Mouse (Mus musculus): Measurements from ENCODE around the gene Otos. TPM values are rescaled to one million over a fixed set of nuclear protein-coding genes. Genes with fewer than 3 reads are reported as not detected.

Gene Otos
- polyA plus RNA-seq, 1 experiment: not detected

- H3K79me2 ChIP-seq (ENCODE audit: control insufficient read depth, insufficient read depth): no peaks in the 10 kb centered on the region
- no peak for TF ChIP-seq CEBPB (IDR thresholded peaks at IDR 0.05; ENCODE audit: low read depth)
- TF ChIP-seq CTCF (IDR thresholded peaks at IDR 0.05; ENCODE audit: control insufficient read depth, insufficient read depth, insufficient read length): no peak
- no peak for TF ChIP-seq MYOD1 (IDR thresholded peaks at IDR 0.05; ENCODE audit: control insufficient read depth, insufficient read length, low read depth)
- TF ChIP-seq USF1 (IDR thresholded peaks at IDR 0.05; ENCODE audit: low read depth): no peak
- H3K36me3 ChIP-seq (ENCODE audit: control insufficient read depth, insufficient read depth): no peaks in the 10 kb centered on the region
- H3ac ChIP-seq (ENCODE audit: control insufficient read depth, insufficient read length, low read depth): no peak overlapping the region
- no peak overlapping the region for H3K4me3 ChIP-seq (ENCODE audit: insufficient read depth, poor library complexity, severe bottlenecking)
- H3K27me3 ChIP-seq (ENCODE audit: control insufficient read depth, insufficient read depth, insufficient read length): no peaks in the 10 kb centered on the region
- no peaks in the 10 kb centered on the region for H3K79me3 ChIP-seq (ENCODE audit: low read depth)
Observed at GRCm38 (mm10) chr1:92680668-92681603, 32.3 kb upstream of the Otos start.

GRCm38 (mm10) chr1:92678757-92679156 is 30.1 kb upstream of the Otos start:
- H3K79me2 ChIP-seq (ENCODE audit: control insufficient read depth, insufficient read depth): no peaks in the 10 kb centered on the region
- H3ac ChIP-seq (ENCODE audit: control insufficient read depth, insufficient read length, low read depth): no peak overlapping the region
- no peaks in the 10 kb centered on the region for H3K36me3 ChIP-seq (ENCODE audit: control insufficient read depth, insufficient read depth)
- H3K27me3 ChIP-seq (ENCODE audit: control insufficient read depth, insufficient read depth, insufficient read length): no peaks in the 10 kb centered on the region
- no peak overlapping the region for H3K4me3 ChIP-seq (ENCODE audit: insufficient read depth, poor library complexity, severe bottlenecking)
- TF ChIP-seq MAX (IDR thresholded peaks at IDR 0.05) (no peak), MYOD1 (IDR thresholded peaks at IDR 0.05; ENCODE audit: control insufficient read depth, insufficient read length, low read depth) (no peak), CEBPB (IDR thresholded peaks at IDR 0.05; ENCODE audit: low read depth) (no peak), FOSL1 (IDR thresholded peaks at IDR 0.05; ENCODE audit: insufficient read depth, low read length, poor library complexity, severe bottlenecking) (no peak), MYOG (IDR thresholded peaks at IDR 0.05; ENCODE audit: control insufficient read depth, extremely low read depth, insufficient read length) (no peak), USF1 (IDR thresholded peaks at IDR 0.05; ENCODE audit: low read depth) (no peak), CTCF (IDR thresholded peaks at IDR 0.05; ENCODE audit: control insufficient read depth, insufficient read depth, insufficient read length) (no peak)
- H3K79me3 ChIP-seq (ENCODE audit: low read depth): no peaks in the 10 kb centered on the region

GRCm38 (mm10) chr1:92676676-92676975 is 28.0 kb upstream of the Otos start:
- peak; percentile 11 for TF ChIP-seq USF1 (IDR thresholded peaks at IDR 0.05; ENCODE audit: low read depth)
- no peak for TF ChIP-seq MYOG (IDR thresholded peaks at IDR 0.05; ENCODE audit: control insufficient read depth, extremely low read depth, insufficient read length)
- TF ChIP-seq FOSL1 (IDR thresholded peaks at IDR 0.05; ENCODE audit: insufficient read depth, low read length, poor library complexity, severe bottlenecking): no peak
- Histone ChIP-seq H3K36me3 (ENCODE audit: control insufficient read depth, insufficient read depth) (no peaks in the 10 kb centered on the region), H3K27me3 (ENCODE audit: control insufficient read depth, insufficient read depth, insufficient read length) (no peaks in the 10 kb centered on the region), H3ac (ENCODE audit: control insufficient read depth, insufficient read length, low read depth) (no peak overlapping the region), H3K79me2 (ENCODE audit: control insufficient read depth, insufficient read depth) (no peaks in the 10 kb centered on the region), H3K4me3 (ENCODE audit: insufficient read depth, poor library complexity, severe bottlenecking) (no peak overlapping the region), H3K79me3 (ENCODE audit: low read depth) (no peaks in the 10 kb centered on the region)

DNA sequence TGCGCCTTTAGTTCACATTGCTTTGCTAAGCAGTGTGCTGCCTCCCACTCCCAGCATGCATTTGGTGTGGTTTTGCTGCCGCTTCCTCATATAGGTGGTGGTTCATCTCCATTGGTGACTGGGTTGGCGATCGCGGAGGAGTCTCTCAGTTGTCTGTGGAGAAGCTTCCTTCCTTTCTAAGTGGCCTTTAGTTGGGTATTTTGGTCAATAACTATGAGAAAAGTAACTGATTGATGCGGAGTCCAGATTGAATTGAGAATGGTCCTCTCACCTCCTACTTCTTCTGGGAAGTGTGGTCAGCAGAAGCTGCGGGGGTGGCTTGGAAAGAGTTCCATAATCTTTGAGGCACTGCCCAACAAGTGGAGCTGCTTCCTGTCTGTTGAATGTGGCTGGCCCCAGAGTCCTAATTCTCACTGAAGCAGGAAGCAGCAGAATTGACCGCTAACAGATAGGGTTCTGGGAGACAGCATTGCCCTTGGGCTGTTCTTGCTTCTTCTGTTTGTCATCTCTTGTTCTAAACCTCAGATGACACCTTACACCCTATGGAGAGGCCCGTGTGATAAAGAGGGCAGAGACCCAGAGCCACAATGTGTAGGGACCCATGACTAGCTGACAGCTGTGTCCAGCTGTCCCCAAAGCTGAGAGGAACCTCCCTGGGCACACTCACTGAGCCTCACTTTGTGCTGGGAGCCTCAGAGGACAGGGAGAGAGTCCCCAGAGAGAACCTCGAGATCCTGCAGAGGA is 27.5 kb upstream of the Otos start:
- no peaks in the 10 kb centered on the region for H3K79me3 ChIP-seq (ENCODE audit: low read depth)
- H3K27me3 ChIP-seq (ENCODE audit: control insufficient read depth, insufficient read depth, insufficient read length): no peaks in the 10 kb centered on the region
- H3K36me3 ChIP-seq (ENCODE audit: control insufficient read depth, insufficient read depth): no peaks in the 10 kb centered on the region
- no peak overlapping the region for H3K4me3 ChIP-seq (ENCODE audit: insufficient read depth, poor library complexity, severe bottlenecking)
- no peaks in the 10 kb centered on the region for H3K79me2 ChIP-seq (ENCODE audit: control insufficient read depth, insufficient read depth)
- no peak overlapping the region for H3ac ChIP-seq (ENCODE audit: control insufficient read depth, insufficient read length, low read depth)
- TF ChIP-seq CTCF (IDR thresholded peaks at IDR 0.05; ENCODE audit: control insufficient read depth, insufficient read depth, insufficient read length): no peak
- no peak for TF ChIP-seq MYOG (IDR thresholded peaks at IDR 0.05; ENCODE audit: control insufficient read depth, extremely low read depth, insufficient read length)
- no peak for TF ChIP-seq MAX (IDR thresholded peaks at IDR 0.05)
- no peak for TF ChIP-seq USF1 (IDR thresholded peaks at IDR 0.05; ENCODE audit: low read depth)
- no peak for TF ChIP-seq MYOD1 (IDR thresholded peaks at IDR 0.05; ENCODE audit: control insufficient read depth, insufficient read length, low read depth)
- no peak for TF ChIP-seq CEBPB (IDR thresholded peaks at IDR 0.05; ENCODE audit: low read depth)
- no peak for TF ChIP-seq FOSL1 (IDR thresholded peaks at IDR 0.05; ENCODE audit: insufficient read depth, low read length, poor library complexity, severe bottlenecking)

GRCm38 (mm10) chr1:92673258-92673782 is 24.7 kb upstream of the Otos start:
- Histone ChIP-seq H3K36me3 (ENCODE audit: control insufficient read depth, insufficient read depth) (no peaks in the 10 kb centered on the region), H3K4me3 (ENCODE audit: insufficient read depth, poor library complexity, severe bottlenecking) (no peak overlapping the region), H3K79me3 (ENCODE audit: low read depth) (no peaks in the 10 kb centered on the region), H3K27me3 (ENCODE audit: control insufficient read depth, insufficient read depth, insufficient read length) (no peaks in the 10 kb centered on the region), H3ac (ENCODE audit: control insufficient read depth, insufficient read length, low read depth) (no peak overlapping the region), H3K79me2 (ENCODE audit: control insufficient read depth, insufficient read depth) (no peaks in the 10 kb centered on the region)
- no peak for TF ChIP-seq CTCF (IDR thresholded peaks at IDR 0.05; ENCODE audit: control insufficient read depth, insufficient read depth, insufficient read length)
- TF ChIP-seq FOSL1 (IDR thresholded peaks at IDR 0.05; ENCODE audit: insufficient read depth, low read length, poor library complexity, severe bottlenecking): no peak
- no peak for TF ChIP-seq MYOD1 (IDR thresholded peaks at IDR 0.05; ENCODE audit: control insufficient read depth, insufficient read length, low read depth)
- no peak for TF ChIP-seq CEBPB (IDR thresholded peaks at IDR 0.05; ENCODE audit: low read depth)
- no peak for TF ChIP-seq USF1 (IDR thresholded peaks at IDR 0.05; ENCODE audit: low read depth)
